ENCODE assay signal across 13 mouse cellular contexts in the genomic region with DNA sequence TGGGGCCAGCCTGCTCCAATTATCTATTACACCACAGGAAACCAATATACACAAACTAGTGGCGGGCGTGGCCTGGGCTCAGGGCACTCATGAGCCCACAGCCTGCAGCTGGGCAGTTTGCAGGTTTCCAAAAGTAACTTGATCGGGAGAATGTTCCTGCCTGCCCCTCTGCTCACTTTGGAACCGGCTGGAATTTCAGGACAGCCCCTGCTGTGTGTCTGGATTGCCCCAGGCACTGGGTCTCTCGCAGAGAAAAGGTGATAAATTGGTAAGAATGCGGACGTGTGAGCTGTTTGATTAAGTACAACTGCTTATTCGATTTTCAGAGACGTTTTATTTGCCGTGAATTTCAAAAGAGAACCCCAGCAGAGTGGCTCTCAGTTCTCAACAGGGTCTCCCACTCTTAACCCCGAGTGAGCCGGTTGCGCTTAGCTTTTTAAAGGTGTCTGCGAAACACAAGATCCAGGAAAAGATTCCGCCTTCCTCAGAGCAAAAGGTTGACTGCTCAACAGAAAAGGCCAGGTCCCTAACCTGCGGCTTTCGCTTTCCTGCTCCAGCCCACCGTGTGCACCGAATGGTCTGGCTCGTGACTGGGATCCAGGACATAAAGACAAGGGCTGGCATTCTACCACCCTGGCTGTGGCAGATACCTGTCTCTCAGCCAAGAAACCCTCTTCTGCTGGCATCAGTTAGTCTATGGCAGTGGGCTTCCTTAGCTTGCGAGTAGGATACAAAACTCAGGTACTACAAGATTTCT. TPM values are rescaled to one million over a fixed set of nuclear protein-coding genes. Genes with fewer than 3 reads are reported as not detected.
DNase-seq lines count a peak whose midpoint lies in the region; ATAC-seq and TF ChIP-seq lines count a peak whose summit lies in the region.
"Had no signal": no experiment of that assay in that cellular context is flagged by ENCODE, and none has a peak within 500 bp of the region (broad histone marks: within the 10 kb centered on the region; RNA-seq: fewer than 3 reads in every experiment).

No protein-coding gene starts in this region.

- TF ChIP-seq CTCF in forebrain, postnatal 0 days (IDR thresholded peaks at IDR 0.05; ENCODE audit: low read depth) = no peak

- H3K4me2 ChIP-seq in forebrain, embryonic 11.5 days (ENCODE audit: low read depth, low read length, severe bottlenecking) = 0 out of 2 replicates have a peak overlapping the region, but pooled peaks have one; percentile 5
- no peak overlapping the region for H3K4me2 ChIP-seq in forebrain, postnatal 0 days (ENCODE audit: low read depth)
- H3K4me2 ChIP-seq in kidney, embryonic 16.5 days (replicated peaks; ENCODE audit: low read depth, low read length) = peak overlapping the region; percentile 31; the same call in 1 of the 2 replicates
- H3K4me2 ChIP-seq in limb, embryonic 13.5 days (replicated peaks) = peak overlapping the region; percentile 80

- no peak overlapping the region for H3K27ac ChIP-seq in forebrain, embryonic 11.5 days (ENCODE audit: low read depth, low read length)
- H3K27ac ChIP-seq in forebrain, postnatal 0 days (ENCODE audit: low read depth, low read length) = no peak overlapping the region
- no peak overlapping the region for H3K27ac ChIP-seq in kidney, embryonic 16.5 days (ENCODE audit: low read length)
- H3K27ac ChIP-seq in limb, embryonic 13.5 days = no peak overlapping the region
- H3K27ac ChIP-seq: stomach, postnatal 0 days had no signal

- 21% methylated on average over 21 of the region's 21 CpGs for WGBS in forebrain, embryonic 11.5 days
- WGBS in forebrain, postnatal 0 days = 22% methylated on average over 21 of the region's 21 CpGs
- WGBS in kidney, embryonic 16.5 days = 14% methylated on average over 21 of the region's 21 CpGs
- WGBS in limb, embryonic 13.5 days = 8% methylated on average over 21 of the region's 21 CpGs

- no peak overlapping the region for H3K4me3 ChIP-seq in forebrain, embryonic 11.5 days (ENCODE audit: low read depth, low read length)
- H3K4me3 ChIP-seq in forebrain, postnatal 0 days (ENCODE audit: low read depth, low read length) = no peak overlapping the region
- peak overlapping the region; percentile 13; the same call in 1 of the 2 replicates for H3K4me3 ChIP-seq in kidney, embryonic 16.5 days (ENCODE audit: low read length)
- peak overlapping the region; percentile 7 for H3K4me3 ChIP-seq in limb, embryonic 13.5 days

- no peaks in the 10 kb centered on the region for H3K9me3 ChIP-seq in forebrain, embryonic 11.5 days (ENCODE audit: control insufficient read depth, low read length)
- no peaks in the 10 kb centered on the region for H3K9me3 ChIP-seq in forebrain, postnatal 0 days (ENCODE audit: low read length)
- H3K9me3 ChIP-seq in kidney, embryonic 16.5 days (ENCODE audit: low read length) = no peaks in the 10 kb centered on the region
- no peaks in the 10 kb centered on the region for H3K9me3 ChIP-seq in limb, embryonic 13.5 days

- peaks cover 10% of the 10 kb centered on the region for H3K4me1 ChIP-seq in forebrain, embryonic 11.5 days (replicated peaks; ENCODE audit: control insufficient read depth, insufficient read depth, low read length)
- H3K4me1 ChIP-seq in forebrain, postnatal 0 days (ENCODE audit: insufficient read depth) = no peaks in the 10 kb centered on the region
- peaks cover 15% of the 10 kb centered on the region for H3K4me1 ChIP-seq in kidney, embryonic 16.5 days (ENCODE audit: insufficient read depth, low read length)
- H3K4me1 ChIP-seq in limb, embryonic 13.5 days = peaks cover 18% of the 10 kb centered on the region

- DNase-seq in forebrain, embryonic 11.5 days (ENCODE audit: low spot score) = peak; percentile 60
- no peak for DNase-seq in forebrain, postnatal 0 days
- no peak for DNase-seq in kidney, postnatal 25 days
- peak; percentile 62 for DNase-seq in embryo, embryonic 10.5 days (ENCODE audit: low spot score)
- no peak for DNase-seq in thymus, postnatal 14 days
- no peak for DNase-seq in layer of hippocampus, adult 11-12 months (ENCODE audit: low spot score)
- DNase-seq: kidney, postnatal 36 days; right cerebral cortex, postnatal 14 days had no signal

- no peak overlapping the region; the same call in 1 of the 2 replicates for H3K9ac ChIP-seq in forebrain, embryonic 11.5 days (ENCODE audit: low read length)
- no peak overlapping the region for H3K9ac ChIP-seq in forebrain, postnatal 0 days
- H3K9ac ChIP-seq in kidney, embryonic 16.5 days (replicated peaks; ENCODE audit: low read length) = no peak overlapping the region
- peak overlapping the region; percentile 32; the same call in 1 of the 2 replicates for H3K9ac ChIP-seq in limb, embryonic 13.5 days

- no peak for ATAC-seq in forebrain, embryonic 11.5 days (replicated peaks; ENCODE audit: low FRiP score)
- no peak for ATAC-seq in forebrain, postnatal 0 days
- ATAC-seq in kidney, embryonic 16.5 days (ENCODE audit: low FRiP score, low TSS enrichment) = no peak
- ATAC-seq in limb, embryonic 13.5 days (ENCODE audit: low FRiP score, low read depth) = no peak

- H3K27me3 ChIP-seq in forebrain, embryonic 11.5 days (ENCODE audit: control insufficient read depth, insufficient read depth, low read length) = peaks cover 11% of the 10 kb centered on the region; the same call in 1 of the 2 replicates
- H3K27me3 ChIP-seq in forebrain, postnatal 0 days (ENCODE audit: insufficient read depth, low read length) = no peaks in the 10 kb centered on the region; the same call in none of the 2 replicates
- peaks cover 4% of the 10 kb centered on the region; the same call in 1 of the 2 replicates for H3K27me3 ChIP-seq in kidney, embryonic 16.5 days (ENCODE audit: insufficient read depth, low read length)
- H3K27me3 ChIP-seq in limb, embryonic 13.5 days = peaks cover 8% of the 10 kb centered on the region

- H3K36me3 ChIP-seq in forebrain, embryonic 11.5 days (ENCODE audit: control insufficient read depth, insufficient read depth, low read length) = no peaks in the 10 kb centered on the region
- H3K36me3 ChIP-seq in forebrain, postnatal 0 days (ENCODE audit: insufficient read depth) = no peaks in the 10 kb centered on the region
- H3K36me3 ChIP-seq in kidney, embryonic 16.5 days (ENCODE audit: insufficient read depth, low read length) = no peaks in the 10 kb centered on the region
- H3K36me3 ChIP-seq in limb, embryonic 13.5 days = no peaks in the 10 kb centered on the region

RNA-seq across cellular contexts. Expression of gene Il13, which starts 2.7 kb away (rescaled TPM):
- not detected in 2 replicates for polyA plus RNA-seq in forebrain, embryonic 11.5 days (2014; fragmentation: Nextera tagmentation; extraction: Ambion mirVana)
- not detected in 2 replicates for total RNA-seq in forebrain, postnatal 0 days (2014; rRNA removed)
- not detected in 2 replicates for polyA plus RNA-seq in forebrain, postnatal 0 days (2015; fragmentation: Nextera tagmentation; extraction: Ambion mirVana)
- not detected in 2 replicates for polyA plus RNA-seq in kidney, embryonic 16.5 days (2015; fragmentation: Nextera tagmentation; extraction: Ambion mirVana)
- polyA plus RNA-seq in limb, embryonic 13.5 days (2015; fragmentation: Nextera tagmentation; extraction: Ambion mirVana) = 0.15 TPM in 2 replicates
- total RNA-seq: gastrocnemius, postnatal 4 days; left cerebral cortex, postnatal 36 days had no signal
- polyA plus RNA-seq: stomach, postnatal 0 days had no signal

RNA-seq across cellular contexts. Expression of gene Il4, which starts 18.8 kb away (rescaled TPM):
- 1.9 and 2.4 TPM in 2 replicates for polyA plus RNA-seq in forebrain, embryonic 11.5 days (2014; fragmentation: Nextera tagmentation; extraction: Ambion mirVana)
- total RNA-seq in forebrain, postnatal 0 days (2014; rRNA removed) = not detected in 2 replicates
- 2.5 and 3.4 TPM in 2 replicates for polyA plus RNA-seq in forebrain, postnatal 0 days (2015; fragmentation: Nextera tagmentation; extraction: Ambion mirVana)
- polyA plus RNA-seq in kidney, embryonic 16.5 days (2015; fragmentation: Nextera tagmentation; extraction: Ambion mirVana) = 0.36 and 0.97 TPM in 2 replicates
- polyA plus RNA-seq in limb, embryonic 13.5 days (2015; fragmentation: Nextera tagmentation; extraction: Ambion mirVana) = 1.9 and 2.2 TPM in 2 replicates
- total RNA-seq: left cerebral cortex, postnatal 36 days had no signal

Comparison
In these comparisons a context has a peak if more than half of its experiments do, and no peak if none do; other contexts are left out.
1. DNase-seq: peak in forebrain, embryonic 11.5 days (single experiment) and embryo, embryonic 10.5 days (single experiment); none in forebrain, postnatal 0 days (single experiment), kidney, postnatal 25 days (0 of 2), thymus, postnatal 14 days (single experiment) and layer of hippocampus, adult 11-12 months (single experiment).
2. H3K4me3 ChIP-seq: peak in kidney, embryonic 16.5 days (single experiment) and limb, embryonic 13.5 days (single experiment); none in forebrain, embryonic 11.5 days (single experiment) and forebrain, postnatal 0 days (single experiment).